In the genomic region with DNA sequence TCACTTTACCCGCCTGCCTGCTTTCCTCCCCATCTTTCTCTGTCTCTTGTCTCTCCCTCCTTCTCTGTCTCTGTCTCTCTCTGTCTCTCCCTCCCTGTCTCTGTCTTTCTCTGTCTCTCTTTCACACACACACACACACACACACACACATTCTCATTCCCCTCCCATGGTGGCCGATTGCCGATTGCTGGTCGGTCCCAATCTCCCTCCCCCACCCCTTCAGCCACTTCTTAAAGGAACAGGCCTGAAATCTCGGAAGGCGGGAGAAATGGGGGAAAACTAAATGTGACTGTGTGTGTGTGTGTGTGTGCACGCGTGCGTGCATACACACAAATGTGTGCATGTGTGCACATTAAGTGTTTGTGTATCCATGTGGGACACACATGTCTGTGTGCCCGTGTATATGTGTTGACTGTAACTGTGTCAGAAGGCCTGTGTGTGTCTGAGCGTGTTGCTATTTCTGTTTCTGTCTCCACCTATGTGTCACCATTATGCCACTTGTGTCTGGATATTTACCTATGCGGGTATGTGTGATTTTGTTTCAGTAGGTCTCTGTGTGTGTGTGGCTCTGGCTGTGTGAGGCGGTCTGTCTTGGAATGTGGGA, we compare ENCODE assay signal across 8 mouse cellular contexts. TPM values are rescaled to one million over a fixed set of nuclear protein-coding genes. Genes with fewer than 3 reads are reported as not detected.
A peak's percentile ranks its signal among the peaks of the same experiment; 100 is the strongest.
DNase-seq lines count a peak whose midpoint lies in the region; ATAC-seq and TF ChIP-seq lines count a peak whose summit lies in the region.

No protein-coding gene starts in this region.

- H3K4me3 ChIP-seq in heart, embryonic 12.5 days: peak overlapping the region; percentile 43
- peak overlapping the region; percentile 55 for H3K4me3 ChIP-seq in forebrain, embryonic 15.5 days
- H3K4me3 ChIP-seq in midbrain, embryonic 11.5 days (ENCODE audit: low read depth, low read length): peak overlapping the region; percentile 38

- WGBS in heart, embryonic 12.5 days: 38% methylated on average over 13 of the region's 13 CpGs
- WGBS in forebrain, embryonic 15.5 days: 22% methylated on average over 13 of the region's 13 CpGs
- WGBS in midbrain, embryonic 11.5 days: 25% methylated on average over 12 of the region's 13 CpGs

- peaks cover 20% of the 10 kb centered on the region for H3K36me3 ChIP-seq in heart, embryonic 12.5 days
- H3K36me3 ChIP-seq in forebrain, embryonic 15.5 days: peaks cover 5% of the 10 kb centered on the region; the same call in 1 of the 2 replicates
- H3K36me3 ChIP-seq in midbrain, embryonic 11.5 days (ENCODE audit: control insufficient read depth, insufficient read depth, low read length): no peaks in the 10 kb centered on the region

- 0 out of 2 replicates have a peak overlapping the region, but pooled peaks have one; percentile 27 for H3K27ac ChIP-seq in heart, embryonic 12.5 days (ENCODE audit: poor library complexity, severe bottlenecking)
- H3K27ac ChIP-seq in forebrain, embryonic 15.5 days (replicated peaks): peak overlapping the region; percentile 88
- peak overlapping the region; percentile 25; the same call in 1 of the 2 replicates for H3K27ac ChIP-seq in midbrain, embryonic 11.5 days (ENCODE audit: low read depth, low read length)

- peaks cover 18% of the 10 kb centered on the region; the same call in 1 of the 2 replicates for H3K4me1 ChIP-seq in heart, embryonic 12.5 days (replicated peaks)
- H3K4me1 ChIP-seq in forebrain, embryonic 15.5 days: peaks cover 37% of the 10 kb centered on the region
- peaks cover 20% of the 10 kb centered on the region for H3K4me1 ChIP-seq in midbrain, embryonic 11.5 days (ENCODE audit: control insufficient read depth, insufficient read depth, low read length)

- H3K27me3 ChIP-seq in heart, embryonic 12.5 days (replicated peaks): 0 out of 2 replicates have a peak, but pooled peaks cover 13% of the 10 kb centered on the region
- H3K27me3 ChIP-seq in forebrain, embryonic 15.5 days: no peaks in the 10 kb centered on the region
- H3K27me3 ChIP-seq in midbrain, embryonic 11.5 days (ENCODE audit: control insufficient read depth, insufficient read depth, low read length): 0 out of 2 replicates have a peak, but pooled peaks cover 4% of the 10 kb centered on the region

- H3K9ac ChIP-seq in heart, embryonic 12.5 days: peak overlapping the region; percentile 50; the same call in 1 of the 2 replicates
- peak overlapping the region; percentile 64 for H3K9ac ChIP-seq in forebrain, embryonic 15.5 days (replicated peaks)
- peak overlapping the region; percentile 48 for H3K9ac ChIP-seq in midbrain, embryonic 11.5 days (ENCODE audit: low read length)

- no peak for DNase-seq in heart, adult 11 months
- peak; percentile 85 for DNase-seq in brain, embryonic 14.5 days (ENCODE audit: low read depth)
- peak; percentile 88 for DNase-seq in midbrain, embryonic 11.5 days (ENCODE audit: low spot score, missing footprints)
- DNase-seq in urinary bladder, adult 2 months (ENCODE audit: low spot score): no peak
- DNase-seq in right cerebral cortex, adult 18-20 months: no peak

- TF ChIP-seq CTCF in brain, embryonic 14.5 days (IDR thresholded peaks at IDR 0.05; ENCODE audit: borderline replicate concordance, extremely low read depth, insufficient read depth, insufficient read length): no peak

- H3K9me3 ChIP-seq in heart, embryonic 12.5 days (replicated peaks): no peaks in the 10 kb centered on the region
- no peaks in the 10 kb centered on the region for H3K9me3 ChIP-seq in forebrain, embryonic 15.5 days
- no peaks in the 10 kb centered on the region for H3K9me3 ChIP-seq in midbrain, embryonic 11.5 days (ENCODE audit: control insufficient read depth, low read length)

- H3K4me2 ChIP-seq in heart, embryonic 12.5 days: peak overlapping the region; percentile 69
- peak overlapping the region; percentile 46 for H3K4me2 ChIP-seq in forebrain, embryonic 15.5 days (replicated peaks)
- H3K4me2 ChIP-seq in midbrain, embryonic 11.5 days: peak overlapping the region; percentile 47

- no peak for TF ChIP-seq POLR2A in brain, embryonic 14.5 days (IDR thresholded peaks at IDR 0.05; ENCODE audit: borderline replicate concordance, extremely low read depth, insufficient read depth, insufficient read length, poor library complexity, severe bottlenecking)

- 0 out of 2 replicates have a peak, but pooled peaks have one; percentile 18 for ATAC-seq in heart, embryonic 12.5 days (ENCODE audit: insufficient number of reproducible peaks, low FRiP score)
- peak; percentile 41 for ATAC-seq in forebrain, embryonic 15.5 days (replicated peaks)
- ATAC-seq in midbrain, embryonic 11.5 days (ENCODE audit: low FRiP score): peak; percentile 66
- ATAC-seq in CD4-positive, CD25-positive, alpha-beta regulatory T cell, adult 4 months: no peak

RNA-seq across cellular contexts. Expression of a gene that starts 1.6 kb away (rescaled TPM):
- 2.2 and 2.9 TPM in 2 replicates for polyA plus RNA-seq in heart, embryonic 12.5 days (2016; fragmentation: Nextera tagmentation; extraction: Ambion mirVana)
- 35.0 and 54.4 TPM in 2 replicates for polyA plus RNA-seq in brain, embryonic 14.5 days (2012; rRNA removed)
- 53.6 and 55.8 TPM in 2 replicates for polyA plus RNA-seq in forebrain, embryonic 15.5 days (2015; fragmentation: Nextera tagmentation; extraction: Ambion mirVana)
- 21.7 and 24.2 TPM in 2 replicates for polyA plus RNA-seq in midbrain, embryonic 11.5 days (2014; fragmentation: Nextera tagmentation; extraction: Ambion mirVana)
- 1.9 and 2.2 TPM in 2 replicates for polyA plus RNA-seq in urinary bladder, adult 2 months (2012; rRNA removed)
- under 1 TPM; 0.11 to 0.37 TPM for polyA plus RNA-seq in CD4-positive, CD25-positive, alpha-beta regulatory T cell, adult 4 months (2017; shearing (Covaris generic))

RNA-seq across cellular contexts. Expression of a gene that starts 26.7 kb away (rescaled TPM):
- polyA plus RNA-seq in heart, embryonic 12.5 days (2016; fragmentation: Nextera tagmentation; extraction: Ambion mirVana): 30.5 and 30.7 TPM in 2 replicates
- 63.6 and 77.3 TPM in 2 replicates for polyA plus RNA-seq in brain, embryonic 14.5 days (2012; rRNA removed)
- 21.6 and 28.6 TPM in 2 replicates for polyA plus RNA-seq in forebrain, embryonic 15.5 days (2015; fragmentation: Nextera tagmentation; extraction: Ambion mirVana)
- 37.9 and 39.5 TPM in 2 replicates for polyA plus RNA-seq in midbrain, embryonic 11.5 days (2014; fragmentation: Nextera tagmentation; extraction: Ambion mirVana)
- polyA plus RNA-seq in urinary bladder, adult 2 months (2012; rRNA removed): 39.9 and 53.7 TPM in 2 replicates
- polyA plus RNA-seq in CD4-positive, CD25-positive, alpha-beta regulatory T cell, adult 4 months (2017; shearing (Covaris generic)): 10 to 100 TPM; 72.2 to 98.1 TPM

RNA-seq across cellular contexts. Expression of a gene that starts 31.7 kb away (rescaled TPM):
- polyA plus RNA-seq in heart, embryonic 12.5 days (2016; fragmentation: Nextera tagmentation; extraction: Ambion mirVana): not detected in 2 replicates
- polyA plus RNA-seq in brain, embryonic 14.5 days (2012; rRNA removed): not detected in 2 replicates
- not detected in 2 replicates for polyA plus RNA-seq in forebrain, embryonic 15.5 days (2015; fragmentation: Nextera tagmentation; extraction: Ambion mirVana)
- not detected in 2 replicates for polyA plus RNA-seq in midbrain, embryonic 11.5 days (2014; fragmentation: Nextera tagmentation; extraction: Ambion mirVana)
- not detected in 2 replicates for polyA plus RNA-seq in urinary bladder, adult 2 months (2012; rRNA removed)
- under 1 TPM in 1 of 2 experiments, not detected in 1; 0.42 TPM for polyA plus RNA-seq in CD4-positive, CD25-positive, alpha-beta regulatory T cell, adult 4 months (2017; shearing (Covaris generic))

RNA-seq across cellular contexts. Expression of a gene that starts 32.5 kb away (rescaled TPM):
- 10.7 and 11.8 TPM in 2 replicates for polyA plus RNA-seq in heart, embryonic 12.5 days (2016; fragmentation: Nextera tagmentation; extraction: Ambion mirVana)
- 4.1 and 5.9 TPM in 2 replicates for polyA plus RNA-seq in brain, embryonic 14.5 days (2012; rRNA removed)
- polyA plus RNA-seq in forebrain, embryonic 15.5 days (2015; fragmentation: Nextera tagmentation; extraction: Ambion mirVana): 4.3 and 7.1 TPM in 2 replicates
- polyA plus RNA-seq in midbrain, embryonic 11.5 days (2014; fragmentation: Nextera tagmentation; extraction: Ambion mirVana): 4.1 and 4.3 TPM in 2 replicates
- 13.0 and 13.3 TPM in 2 replicates for polyA plus RNA-seq in urinary bladder, adult 2 months (2012; rRNA removed)
- 1,000 to 10,000 TPM; 2,002 to 2,386 TPM for polyA plus RNA-seq in CD4-positive, CD25-positive, alpha-beta regulatory T cell, adult 4 months (2017; shearing (Covaris generic))

RNA-seq across cellular contexts. Expression of a gene that starts 36.7 kb away (rescaled TPM):
- not detected in 2 replicates for polyA plus RNA-seq in heart, embryonic 12.5 days (2016; fragmentation: Nextera tagmentation; extraction: Ambion mirVana)
- not detected in 2 replicates for polyA plus RNA-seq in brain, embryonic 14.5 days (2012; rRNA removed)
- polyA plus RNA-seq in forebrain, embryonic 15.5 days (2015; fragmentation: Nextera tagmentation; extraction: Ambion mirVana): not detected in 2 replicates
- polyA plus RNA-seq in midbrain, embryonic 11.5 days (2014; fragmentation: Nextera tagmentation; extraction: Ambion mirVana): not detected in 2 replicates
- 0.13 and 0.47 TPM in 2 replicates for polyA plus RNA-seq in urinary bladder, adult 2 months (2012; rRNA removed)
- 1 to 10 TPM; 1.7 to 2.9 TPM for polyA plus RNA-seq in CD4-positive, CD25-positive, alpha-beta regulatory T cell, adult 4 months (2017; shearing (Covaris generic))

Comparison
In these comparisons a context has a peak if more than half of its experiments do, and no peak if none do; other contexts are left out.
1. H3K27ac ChIP-seq: peak in every context shown above with its lines; median percentile 88 in forebrain, embryonic 15.5 days; 27 in heart, embryonic 12.5 days; 25 in midbrain, embryonic 11.5 days.
2. DNase-seq: peak in brain, embryonic 14.5 days (single experiment) and midbrain, embryonic 11.5 days (single experiment); none in heart, adult 11 months (single experiment), urinary bladder, adult 2 months (single experiment) and right cerebral cortex, adult 18-20 months (single experiment).
3. Peak in every context shown above with its lines, with median percentiles within 50 percentile points of each other: H3K4me2 ChIP-seq, H3K4me3 ChIP-seq and H3K9ac ChIP-seq.